Mouse (Mus musculus): ENCODE data around the gene Neu1.

DNA sequence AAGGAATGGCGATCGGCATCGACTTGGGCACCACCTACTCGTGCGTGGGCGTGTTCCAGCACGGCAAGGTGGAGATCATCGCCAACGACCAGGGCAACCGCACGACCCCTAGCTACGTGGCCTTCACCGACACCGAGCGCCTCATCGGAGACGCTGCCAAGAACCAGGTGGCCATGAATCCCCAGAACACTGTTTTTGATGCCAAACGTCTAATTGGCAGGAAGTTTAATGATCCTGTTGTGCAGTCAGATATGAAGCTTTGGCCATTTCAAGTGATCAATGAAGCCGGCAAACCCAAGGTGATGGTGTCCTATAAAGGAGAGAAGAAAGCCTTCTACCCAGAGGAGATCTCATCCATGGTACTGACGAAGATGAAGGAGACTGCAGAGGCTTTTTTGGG is 45.9 kb downstream of the Neu1 start:
- TF ChIP-seq POLR2A (IDR thresholded peaks at IDR 0.05; ENCODE audit: low read depth, low read length) (no peak), CTCF (IDR thresholded peaks at IDR 0.05; ENCODE audit: extremely low read depth, insufficient read length, insufficient replicate concordance, low read depth, low read length) (no peak)

Measured in small intestine, adult 2 months (tissue).